Mouse (Mus musculus) kidney, postnatal 0 days (tissue): Measurements from ENCODE around the gene 1700047I17Rik2. TPM values are rescaled to one million over a fixed set of nuclear protein-coding genes. Genes with fewer than 3 reads are reported as not detected.
A peak's percentile ranks its signal among the peaks of the same experiment; 100 is the strongest.
"Not testable (repeated sequence)": the region's sequence is repeated elsewhere in the genome, so short reads cannot be mapped to it uniquely, and the experiment has no call there.

Source experiments
- ATAC-seq: fragments of 200-750 bp; cut with Nextera tagmentation; replicated peaks from 2 replicates; pipeline ENCODE4 v1.8.0; 2017; ENCODE audit warnings: low read depth, moderate number of reproducible peaks, moderate TSS enrichment, moderate library complexity; ENCODE audit not compliant: low FRiP score
- DNase-seq: peaks from one replicate; pipeline ENCODE4 v3.0.0-alpha.2; 2016; ENCODE audit warnings: low spot score
- H3K27ac ChIP-seq: fragments of 300-500 bp; sonication (generic); 2 replicates; pipeline ENCODE4 v1.5.1; 2014; ENCODE audit warnings: mild to moderate bottlenecking
- H3K27me3 ChIP-seq: fragments of 300-500 bp; sonication (generic); 2 replicates; pipeline ENCODE4 v1.6.1; 2014; ENCODE audit warnings: low read length, mixed read lengths; ENCODE audit not compliant: insufficient read depth
- H3K36me3 ChIP-seq: fragments of 300-500 bp; sonication (generic); 2 replicates; pipeline ENCODE4 v1.6.1; 2014; ENCODE audit warnings: low read length, mixed read lengths; ENCODE audit not compliant: insufficient read depth
- H3K4me1 ChIP-seq: fragments of 300-500 bp; sonication (generic); replicated peaks from 2 replicates; pipeline ENCODE4 v1.6.1; 2014; ENCODE audit warnings: antibody characterized with exemption, low read length, mixed read lengths; ENCODE audit not compliant: insufficient read depth
- H3K4me2 ChIP-seq: fragments of 300-500 bp; sonication (generic); 2 replicates; pipeline ENCODE4 v1.6.1; 2014; ENCODE audit warnings: mild to moderate bottlenecking, low read length, moderate library complexity, mixed read lengths
- H3K4me3 ChIP-seq: fragments of 300-500 bp; sonication (generic); replicated peaks from 2 replicates; pipeline ENCODE4 v1.5.1; 2014; ENCODE audit warnings: low read depth, low read length
- H3K9ac ChIP-seq: fragments of 300-500 bp; sonication (generic); 2 replicates; pipeline ENCODE4 v1.6.1; 2014; ENCODE audit warnings: low read depth, low read length
- H3K9me3 ChIP-seq: fragments of 300-500 bp; sonication (generic); replicated peaks from 2 replicates; pipeline ENCODE4 v1.6.1; 2016; ENCODE audit warnings: low read length, inconsistent platforms, mixed read lengths
- WGBS: fragments of 180-500 bp; shearing (Covaris S2); extraction: QIAGEN DNeasy Blood & Tissue Kit; methylation state at CpG from one replicate; pipeline ENCODE4 v1.1.7; 2014; 5-methylcytosine and 5-hydroxymethylcytosine counted together
- polyA plus RNA-seq: library from polyadenylated mRNA; unstranded; fragments of >200 nt; fragmentation: Nextera tagmentation; extraction: Ambion mirVana; gene quantifications from 2 replicates; pipeline ENCODE4 v1.2.1, GENCODE M21; 2015

Gene 1700047I17Rik2
- polyA plus RNA-seq, 1 experiment from 2014 or later = not detected

GRCm38 (mm10) chr12:55230520-55230861 lies 31.1 kb downstream of the 1700047I17Rik2 start:
- H3K4me2 ChIP-seq = not testable (repeated sequence)

GRCm38 (mm10) chr12:55242243-55242642 lies 42.9 kb downstream of the 1700047I17Rik2 start:
- not testable (repeated sequence) for DNase-seq, H3K27ac ChIP-seq, H3K4me3 ChIP-seq, H3K4me2 ChIP-seq, ATAC-seq, H3K27me3 ChIP-seq, H3K9me3 ChIP-seq, H3K9ac ChIP-seq, H3K36me3 ChIP-seq, H3K4me1 ChIP-seq
- no CpG with 5 or more reads among the region's 8 CpGs for WGBS

More at GRCm38 (mm10) chr12:55230520-55230861, 31.1 kb downstream of the 1700047I17Rik2 start:
- not testable (repeated sequence) for H3K9me3 ChIP-seq, ATAC-seq, H3K27ac ChIP-seq, H3K27me3 ChIP-seq, H3K4me1 ChIP-seq, H3K36me3 ChIP-seq, DNase-seq
- H3K4me3 ChIP-seq = 0 out of 2 replicates have a peak overlapping the region, but pooled peaks have one; percentile 26
- 0 out of 2 replicates have a peak overlapping the region, but pooled peaks have one; percentile 47 for H3K9ac ChIP-seq
- WGBS = 1% methylated on average over 10 of the region's 25 CpGs

GRCm38 (mm10) chr12:55261950-55262349 lies 62.6 kb downstream of the 1700047I17Rik2 start:
- no CpG with 5 or more reads among the region's 8 CpGs for WGBS
- H3K27me3 ChIP-seq, H3K4me3 ChIP-seq, H3K9me3 ChIP-seq, ATAC-seq, H3K4me2 ChIP-seq, DNase-seq, H3K9ac ChIP-seq, H3K4me1 ChIP-seq, H3K36me3 ChIP-seq, H3K27ac ChIP-seq: not testable (repeated sequence)

GRCm38 (mm10) chr12:55263385-55263784 lies 64.0 kb downstream of the 1700047I17Rik2 start:
- not testable (repeated sequence) for H3K9ac ChIP-seq, H3K9me3 ChIP-seq, ATAC-seq, H3K4me2 ChIP-seq, H3K4me3 ChIP-seq, H3K36me3 ChIP-seq, DNase-seq, H3K4me1 ChIP-seq, H3K27ac ChIP-seq, H3K27me3 ChIP-seq
- WGBS = no CpG with 5 or more reads among the region's 5 CpGs

Other genes starting within 250 kb of the 1700047I17Rik2 start
- not detected in 2 replicates for gene Gm20403, start 213.1 kb upstream of the 1700047I17Rik2 start, polyA plus RNA-seq
- gene Baz1a, start 185.2 kb upstream of the 1700047I17Rik2 start, polyA plus RNA-seq = 13.5 and 15.5 TPM in 2 replicates
- 19.9 and 21.0 TPM in 2 replicates for gene 2700097O09Rik, start 119.5 kb upstream of the 1700047I17Rik2 start, polyA plus RNA-seq
- gene Srp54a, start 119.3 kb upstream of the 1700047I17Rik2 start, polyA plus RNA-seq = 137 and 157 TPM in 2 replicates
- gene Fam177a, start 75.1 kb upstream of the 1700047I17Rik2 start, polyA plus RNA-seq = 17.1 and 20.5 TPM in 2 replicates
- gene Srp54b, start 44.5 kb upstream of the 1700047I17Rik2 start, polyA plus RNA-seq = 50.0 and 54.3 TPM in 2 replicates
- 70.8 and 77.8 TPM in 2 replicates for gene Srp54c, start 30.6 kb downstream of the 1700047I17Rik2 start, polyA plus RNA-seq
- gene 1110008L16Rik, start 100.0 kb downstream of the 1700047I17Rik2 start, polyA plus RNA-seq = 15.0 and 18.1 TPM in 2 replicates
- gene Ppp2r3c, start 103.4 kb downstream of the 1700047I17Rik2 start, polyA plus RNA-seq = 12.9 TPM in 2 replicates
- 415 and 419 TPM in 2 replicates for gene Psma6, start 184.6 kb downstream of the 1700047I17Rik2 start, polyA plus RNA-seq